Mouse (Mus musculus) erythroblast, embryonic 14.5 days (primary cell): ENCODE measurements around the gene Ctso.

ENCODE experiments used
- GATA1 ChIP-seq: IDR thresholded peaks from 2 replicates; pipeline ENCODE4 v1.6.1; 2012; ENCODE audit warnings: low read length, inconsistent platforms, mixed read lengths
- TAL1 ChIP-seq: IDR thresholded peaks from 3 replicates; pipeline ENCODE4 v1.6.1; 2012; ENCODE audit warnings: low read length, inconsistent platforms, mixed read lengths

DNA sequence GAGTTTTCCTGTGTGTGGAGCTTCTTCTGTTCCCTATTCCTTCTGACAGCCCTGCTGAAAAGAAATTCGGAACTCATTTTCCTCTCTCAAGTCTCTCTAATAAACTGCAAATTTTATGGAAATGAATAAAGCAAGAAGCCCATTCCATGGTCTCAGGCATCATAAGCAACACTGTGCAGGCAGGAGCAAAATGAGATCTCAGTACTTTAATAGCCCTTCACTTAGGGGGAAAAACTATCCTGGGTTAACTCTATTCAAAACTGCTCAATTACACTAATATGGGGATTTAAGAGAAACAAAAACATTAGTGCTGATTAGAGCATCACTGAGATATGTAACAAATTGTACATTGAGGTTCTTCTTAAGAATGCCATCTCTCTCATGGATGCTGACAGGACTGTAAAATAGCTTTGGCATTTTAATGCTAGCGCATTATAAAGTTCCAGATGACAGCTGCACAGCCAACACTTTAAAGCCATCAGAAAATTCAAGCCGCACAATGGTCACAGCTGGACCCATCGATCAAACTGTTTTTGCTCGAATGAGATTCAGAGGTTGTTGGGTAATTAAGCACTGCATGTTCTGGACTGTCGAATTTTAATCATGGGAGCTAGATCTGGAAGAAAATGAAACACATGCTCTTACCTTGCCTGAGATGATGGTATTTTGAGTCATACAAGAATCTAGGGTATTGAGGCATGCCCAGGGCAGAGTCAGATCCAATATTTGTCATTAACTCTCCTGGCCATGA, 21.9 kb upstream of the Ctso start:
- no peak for TF ChIP-seq TAL1
- no peak for TF ChIP-seq GATA1
